Mouse (Mus musculus): ENCODE data around the gene Epb41l5. TPM values are rescaled to one million over a fixed set of nuclear protein-coding genes. Genes with fewer than 3 reads are reported as not detected.

Epb41l5 gene
- polyA plus RNA-seq, 1 experiment: 1.6 TPM

GRCm38 (mm10) chr1:119548668-119549326, 100.0 kb downstream of the Epb41l5 start:
- Histone ChIP-seq H3K27ac (ENCODE audit: control insufficient read depth, insufficient read depth, low read length) (no peak overlapping the region), H3K4me1 (replicated peaks; ENCODE audit: control insufficient read depth, insufficient read depth, low read length) (no peaks in the 10 kb centered on the region), H3K4me3 (ENCODE audit: control insufficient read depth, insufficient read depth, low read length) (no peak overlapping the region), H3K27me3 (ENCODE audit: control insufficient read depth, insufficient read depth, low read length) (no peaks in the 10 kb centered on the region), H3K36me3 (ENCODE audit: control insufficient read depth, insufficient read depth, low read length) (no peaks in the 10 kb centered on the region)
- DNase-seq: peak; percentile 74
- WGBS: 69% methylated on average over 7 of the region's 7 CpGs
- TF ChIP-seq CTCF (IDR thresholded peaks at IDR 0.05; ENCODE audit: borderline replicate concordance, control insufficient read depth, extremely low read depth, insufficient read depth, low read length, poor library complexity) (no peak), POLR2A (IDR thresholded peaks at IDR 0.05; ENCODE audit: control insufficient read depth, extremely low read depth, insufficient read depth, low read length, poor library complexity) (no peak)

- DNase-seq: no peak
- Histone ChIP-seq H3K27ac (ENCODE audit: control insufficient read depth, insufficient read depth, low read length) (no peak overlapping the region), H3K36me3 (ENCODE audit: control insufficient read depth, insufficient read depth, low read length) (no peaks in the 10 kb centered on the region), H3K27me3 (ENCODE audit: control insufficient read depth, insufficient read depth, low read length) (no peaks in the 10 kb centered on the region), H3K4me3 (ENCODE audit: control insufficient read depth, insufficient read depth, low read length) (no peak overlapping the region), H3K4me1 (replicated peaks; ENCODE audit: control insufficient read depth, insufficient read depth, low read length) (no peaks in the 10 kb centered on the region)
- TF ChIP-seq POLR2A (IDR thresholded peaks at IDR 0.05; ENCODE audit: control insufficient read depth, extremely low read depth, insufficient read depth, low read length, poor library complexity) (no peak), CTCF (IDR thresholded peaks at IDR 0.05; ENCODE audit: borderline replicate concordance, control insufficient read depth, extremely low read depth, insufficient read depth, low read length, poor library complexity) (no peak)
- WGBS: 90% methylated on average over 3 of the region's 3 CpGs
These were observed 102.3 kb downstream of the Epb41l5 start for GRCm38 (mm10) chr1:119546490-119546889.

- Histone ChIP-seq H3K36me3 (ENCODE audit: control insufficient read depth, insufficient read depth, low read length) (no peaks in the 10 kb centered on the region), H3K27ac (ENCODE audit: control insufficient read depth, insufficient read depth, low read length) (no peak overlapping the region), H3K27me3 (ENCODE audit: control insufficient read depth, insufficient read depth, low read length) (no peaks in the 10 kb centered on the region), H3K4me3 (ENCODE audit: control insufficient read depth, insufficient read depth, low read length) (no peak overlapping the region), H3K4me1 (replicated peaks; ENCODE audit: control insufficient read depth, insufficient read depth, low read length) (no peaks in the 10 kb centered on the region)
- DNase-seq: no peak
- 96% methylated on average over 4 of the region's 4 CpGs for WGBS
- TF ChIP-seq POLR2A (IDR thresholded peaks at IDR 0.05; ENCODE audit: control insufficient read depth, extremely low read depth, insufficient read depth, low read length, poor library complexity) (no peak), CTCF (IDR thresholded peaks at IDR 0.05; ENCODE audit: borderline replicate concordance, control insufficient read depth, extremely low read depth, insufficient read depth, low read length, poor library complexity) (no peak)
These were observed 103.1 kb downstream of the Epb41l5 start for GRCm38 (mm10) chr1:119545671-119546070.

GRCm38 (mm10) chr1:119545164-119545563, 103.6 kb downstream of the Epb41l5 start:
- Histone ChIP-seq H3K36me3 (ENCODE audit: control insufficient read depth, insufficient read depth, low read length) (no peaks in the 10 kb centered on the region), H3K4me1 (replicated peaks; ENCODE audit: control insufficient read depth, insufficient read depth, low read length) (no peaks in the 10 kb centered on the region), H3K27me3 (ENCODE audit: control insufficient read depth, insufficient read depth, low read length) (no peaks in the 10 kb centered on the region), H3K27ac (ENCODE audit: control insufficient read depth, insufficient read depth, low read length) (no peak overlapping the region), H3K4me3 (ENCODE audit: control insufficient read depth, insufficient read depth, low read length) (no peak overlapping the region)
- 87% methylated on average over 2 of the region's 2 CpGs for WGBS
- TF ChIP-seq POLR2A (IDR thresholded peaks at IDR 0.05; ENCODE audit: control insufficient read depth, extremely low read depth, insufficient read depth, low read length, poor library complexity): no peak
- no peak for TF ChIP-seq CTCF (IDR thresholded peaks at IDR 0.05; ENCODE audit: borderline replicate concordance, control insufficient read depth, extremely low read depth, insufficient read depth, low read length, poor library complexity)
- no peak for DNase-seq

GRCm38 (mm10) chr1:119544611-119545155, 104.1 kb downstream of the Epb41l5 start:
- Histone ChIP-seq H3K4me1 (replicated peaks; ENCODE audit: control insufficient read depth, insufficient read depth, low read length) (no peaks in the 10 kb centered on the region), H3K27ac (ENCODE audit: control insufficient read depth, insufficient read depth, low read length) (no peak overlapping the region), H3K36me3 (ENCODE audit: control insufficient read depth, insufficient read depth, low read length) (no peaks in the 10 kb centered on the region), H3K27me3 (ENCODE audit: control insufficient read depth, insufficient read depth, low read length) (no peaks in the 10 kb centered on the region), H3K4me3 (ENCODE audit: control insufficient read depth, insufficient read depth, low read length) (no peak overlapping the region)
- 98% methylated on average over 5 of the region's 5 CpGs for WGBS
- TF ChIP-seq POLR2A (IDR thresholded peaks at IDR 0.05; ENCODE audit: control insufficient read depth, extremely low read depth, insufficient read depth, low read length, poor library complexity) (no peak), CTCF (IDR thresholded peaks at IDR 0.05; ENCODE audit: borderline replicate concordance, control insufficient read depth, extremely low read depth, insufficient read depth, low read length, poor library complexity) (no peak)
- DNase-seq: no peak

GRCm38 (mm10) chr1:119543316-119543715, 105.5 kb downstream of the Epb41l5 start:
- TF ChIP-seq POLR2A (IDR thresholded peaks at IDR 0.05; ENCODE audit: control insufficient read depth, extremely low read depth, insufficient read depth, low read length, poor library complexity) (no peak), CTCF (IDR thresholded peaks at IDR 0.05; ENCODE audit: borderline replicate concordance, control insufficient read depth, extremely low read depth, insufficient read depth, low read length, poor library complexity) (no peak)
- Histone ChIP-seq H3K4me1 (replicated peaks; ENCODE audit: control insufficient read depth, insufficient read depth, low read length) (no peaks in the 10 kb centered on the region), H3K27ac (ENCODE audit: control insufficient read depth, insufficient read depth, low read length) (no peak overlapping the region), H3K27me3 (ENCODE audit: control insufficient read depth, insufficient read depth, low read length) (no peaks in the 10 kb centered on the region), H3K36me3 (ENCODE audit: control insufficient read depth, insufficient read depth, low read length) (no peaks in the 10 kb centered on the region), H3K4me3 (ENCODE audit: control insufficient read depth, insufficient read depth, low read length) (no peak overlapping the region)
- 98% methylated on average over 6 of the region's 6 CpGs for WGBS
- DNase-seq: no peak

All from thymus, adult 2 months (tissue).